9 mouse cellular contexts compared by ENCODE assay signal in genomic region chr11:88193824-88194696, GRCm38 (mm10). TPM values are rescaled to one million over a fixed set of nuclear protein-coding genes. Genes with fewer than 3 reads are reported as not detected.
A peak's percentile ranks its signal among the peaks of the same experiment; 100 is the strongest.
DNase-seq lines count a peak whose midpoint lies in the region; ATAC-seq lines count a peak whose summit lies in the region.
"Had no signal": no experiment of that assay in that cellular context is flagged by ENCODE, and none has a peak within 500 bp of the region (broad histone marks: within the 10 kb centered on the region; RNA-seq: fewer than 3 reads in every experiment).

No protein-coding gene starts in this region.

- peaks cover 18% of the 10 kb centered on the region for H3K4me1 ChIP-seq in heart, embryonic 11.5 days (ENCODE audit: control insufficient read depth, insufficient read depth, low read length)
- H3K4me1 ChIP-seq in embryonic facial prominence, embryonic 12.5 days = peaks cover 26% of the 10 kb centered on the region

- no peak for DNase-seq in heart, adult 9 months (ENCODE audit: low spot score in 2 of 2)
- peak; percentile 57 to 61 for DNase-seq in B cell, adult 2 months
- DNase-seq in liver (peak; percentile 34), adipocyte (ENCODE audit: low spot score) (no peak)
- peak; percentile 48 for DNase-seq in thymus, postnatal 14 days
- no peak for DNase-seq in right cerebral cortex, postnatal 36 days (ENCODE audit: low spot score in 2 of 2)

- H3K36me3 ChIP-seq in heart, embryonic 11.5 days (ENCODE audit: control insufficient read depth, insufficient read depth, low read length) = no peaks in the 10 kb centered on the region
- H3K36me3 ChIP-seq in embryonic facial prominence, embryonic 12.5 days = 0 out of 2 replicates have a peak, but pooled peaks cover 5% of the 10 kb centered on the region

- peak overlapping the region; percentile 59 for H3K4me2 ChIP-seq in heart, embryonic 11.5 days
- peak overlapping the region; percentile 37 for H3K4me2 ChIP-seq in embryonic facial prominence, embryonic 12.5 days (replicated peaks)

- WGBS in heart, embryonic 11.5 days (ENCODE audit: insufficient replicate concordance) = 4% methylated on average over 29 of the region's 29 CpGs
- 4% methylated on average over 29 of the region's 29 CpGs for WGBS in embryonic facial prominence, embryonic 12.5 days

- H3K27me3 ChIP-seq in heart, embryonic 11.5 days (ENCODE audit: control insufficient read depth, insufficient read depth, low read length) = peaks cover 37% of the 10 kb centered on the region
- peaks cover 44% of the 10 kb centered on the region for H3K27me3 ChIP-seq in embryonic facial prominence, embryonic 12.5 days

- H3K9ac ChIP-seq in heart, embryonic 11.5 days (ENCODE audit: low read depth, low read length) = 0 out of 2 replicates have a peak overlapping the region, but pooled peaks have one; percentile 23
- H3K9ac ChIP-seq in embryonic facial prominence, embryonic 12.5 days = peak overlapping the region; percentile 27; the same call in 1 of the 2 replicates

- H3K4me3 ChIP-seq in heart, embryonic 11.5 days (ENCODE audit: low read depth, low read length) = peak overlapping the region; percentile 28
- H3K4me3 ChIP-seq in embryonic facial prominence, embryonic 12.5 days = 0 out of 2 replicates have a peak overlapping the region, but pooled peaks have one; percentile 12

- no peaks in the 10 kb centered on the region for H3K9me3 ChIP-seq in heart, embryonic 11.5 days (replicated peaks; ENCODE audit: control insufficient read depth, low read length)
- no peaks in the 10 kb centered on the region for H3K9me3 ChIP-seq in embryonic facial prominence, embryonic 12.5 days

- no peak overlapping the region for H3K27ac ChIP-seq in heart, embryonic 11.5 days (ENCODE audit: low read depth, low read length)
- no peak overlapping the region for H3K27ac ChIP-seq in embryonic facial prominence, embryonic 12.5 days
- H3K27ac ChIP-seq: macrophage had no signal

- 0 out of 2 replicates have a peak, but pooled peaks have one; percentile 4 for ATAC-seq in heart, embryonic 11.5 days (replicated peaks; ENCODE audit: insufficient number of reproducible peaks, low FRiP score, low TSS enrichment)
- no peak for ATAC-seq in embryonic facial prominence, embryonic 12.5 days (ENCODE audit: insufficient number of reproducible peaks, insufficient read depth, low FRiP score, low TSS enrichment)

RNA-seq across cellular contexts. Expression of gene Mrps23, which starts 10.1 kb away (rescaled TPM):
- polyA plus RNA-seq in heart, embryonic 11.5 days (2014; fragmentation: Nextera tagmentation; extraction: Ambion mirVana) = 87.3 and 88.4 TPM in 2 replicates
- 63.2 and 65.3 TPM in 2 replicates for polyA plus RNA-seq in embryonic facial prominence, embryonic 12.5 days (2016; fragmentation: Nextera tagmentation; extraction: Ambion mirVana)

Comparison
In these comparisons a context has a peak if more than half of its experiments do, and no peak if none do; other contexts are left out.
1. DNase-seq: peak in B cell, adult 2 months (2 of 2), liver (single experiment) and thymus, postnatal 14 days (single experiment); none in heart, adult 9 months (0 of 2), right cerebral cortex, postnatal 36 days (0 of 2) and adipocyte (single experiment).